Mouse (Mus musculus): ENCODE results near the gene Wdr83os. TPM values are rescaled to one million over a fixed set of nuclear protein-coding genes. Genes with fewer than 3 reads are reported as not detected.

Gene Wdr83os
- polyA plus RNA-seq (2014; fragmentation: Nextera tagmentation; extraction: Ambion mirVana) = 144 and 153 TPM in 2 replicates

DNA sequence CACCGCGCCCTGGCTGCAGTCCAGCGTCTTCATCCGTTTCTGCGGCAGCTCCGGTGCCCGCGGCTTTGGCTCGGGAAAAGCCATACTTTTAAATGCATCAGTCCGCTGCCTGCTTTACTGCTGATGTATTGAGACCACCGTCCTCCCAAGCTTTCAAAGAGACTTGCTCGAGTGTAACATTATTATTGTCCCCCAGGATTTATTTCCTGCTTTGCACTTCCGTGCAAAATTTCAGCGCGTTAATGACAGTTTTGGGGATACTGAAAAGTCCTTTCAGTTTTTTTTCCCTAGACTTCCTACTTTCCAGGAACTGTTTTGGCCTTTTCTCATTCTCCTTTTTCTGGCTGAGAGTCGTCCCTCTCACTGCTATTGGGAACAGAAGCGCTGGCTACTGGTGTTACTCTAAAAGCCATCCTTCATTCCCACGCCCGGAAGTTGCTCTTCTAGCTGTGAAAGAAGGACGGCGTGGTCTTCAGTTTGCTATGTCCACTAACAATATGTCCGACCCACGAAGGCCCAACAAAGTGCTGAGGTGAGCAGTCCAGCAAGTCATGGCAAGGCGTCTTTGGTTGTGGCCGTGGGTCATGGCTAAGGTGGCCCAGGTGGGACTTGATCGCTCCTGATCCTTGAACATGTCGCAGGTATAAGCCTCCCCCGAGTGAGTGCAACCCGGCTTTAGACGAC lies at the start of gene Wdr83os:
Gene Wdr83os (plus strand): TSS at position 209 of the 684 bp plus-strand sequence.
- peaks cover 15% of the 10 kb centered on the region for H3K4me1 ChIP-seq (ENCODE audit: control insufficient read depth, insufficient read depth, low read length)
- WGBS = under 1% methylated on average over 30 of the region's 30 CpGs
- ATAC-seq (ENCODE audit: insufficient number of reproducible peaks, insufficient read depth, low FRiP score, low read depth) = 0 out of 2 replicates have a peak, but pooled peaks have one; percentile 2
- peak within 1 kb of the TSS; percentile 72; the same call in 1 of the 2 replicates for H3K27ac ChIP-seq (ENCODE audit: low read length)
- H3K36me3 ChIP-seq (ENCODE audit: control insufficient read depth, insufficient read depth, low read length) = peaks cover 24% of the 10 kb centered on the region
- H3K4me3 ChIP-seq (ENCODE audit: low read depth, low read length) = peak within 1 kb of the TSS; percentile 82
- H3K27me3 ChIP-seq (ENCODE audit: control insufficient read depth, insufficient read depth, low read length) = no peaks in the 10 kb centered on the region
- H3K9ac ChIP-seq (replicated peaks; ENCODE audit: low read depth, low read length) = peak within 1 kb of the TSS; percentile 81
- peak within 1 kb of the TSS; percentile 96 for H3K4me2 ChIP-seq (replicated peaks; ENCODE audit: low read depth, low read length)
- no peaks in the 10 kb centered on the region for H3K9me3 ChIP-seq (ENCODE audit: control insufficient read depth, low read depth, low read length)

DNA sequence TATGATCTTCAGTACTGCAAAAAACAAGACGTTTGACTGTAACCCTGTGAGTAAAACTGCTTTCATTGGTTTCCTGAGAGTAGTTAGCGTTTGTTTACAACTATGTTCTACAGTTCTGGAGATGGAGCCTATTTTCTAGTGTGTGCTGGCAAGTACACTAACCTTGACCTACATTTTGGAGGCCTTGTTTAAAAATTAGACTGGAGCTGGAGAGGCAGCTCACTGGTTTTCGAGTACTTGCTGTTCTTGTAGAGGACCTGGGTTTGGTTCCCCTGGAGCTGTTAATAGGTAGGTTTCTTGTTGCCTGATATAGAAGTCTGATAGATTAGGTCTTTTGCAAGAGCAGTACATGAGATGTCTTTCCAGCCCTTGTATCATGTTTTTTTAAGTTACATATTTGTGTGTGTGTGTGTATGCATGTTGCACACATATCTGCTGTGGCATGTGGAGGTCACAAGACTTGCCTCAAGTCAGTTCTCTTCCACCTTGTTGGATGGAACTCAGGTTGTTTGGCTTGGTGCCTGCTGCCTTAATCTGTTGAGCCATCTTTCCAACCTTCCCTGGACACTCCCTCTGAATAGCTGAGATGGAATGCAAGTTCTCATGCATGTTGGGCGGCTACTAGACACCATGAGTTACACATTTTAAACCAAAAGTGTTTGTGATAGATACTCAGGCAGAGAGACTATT lies 47.8 kb upstream of the Wdr83os start:
- 78% methylated on average over 4 of the region's 4 CpGs for WGBS
- H3K36me3 ChIP-seq (ENCODE audit: control insufficient read depth, insufficient read depth, low read length) = peaks cover 47% of the 10 kb centered on the region
- no peak for ATAC-seq (ENCODE audit: insufficient number of reproducible peaks, insufficient read depth, low FRiP score, low read depth)
- H3K9me3 ChIP-seq (ENCODE audit: control insufficient read depth, low read depth, low read length) = no peaks in the 10 kb centered on the region
- no peak overlapping the region for H3K4me2 ChIP-seq (replicated peaks; ENCODE audit: low read depth, low read length)
- no peak overlapping the region for H3K9ac ChIP-seq (replicated peaks; ENCODE audit: low read depth, low read length)
- no peak overlapping the region for H3K27ac ChIP-seq (ENCODE audit: low read length)
- no peaks in the 10 kb centered on the region for H3K27me3 ChIP-seq (ENCODE audit: control insufficient read depth, insufficient read depth, low read length)
- no peak overlapping the region for H3K4me3 ChIP-seq (ENCODE audit: low read depth, low read length)
- peaks cover 24% of the 10 kb centered on the region for H3K4me1 ChIP-seq (ENCODE audit: control insufficient read depth, insufficient read depth, low read length)

- H3K4me1 ChIP-seq (ENCODE audit: control insufficient read depth, insufficient read depth, low read length) = peaks cover 18% of the 10 kb centered on the region
- no peak overlapping the region for H3K9ac ChIP-seq (replicated peaks; ENCODE audit: low read depth, low read length)
- WGBS = 54% methylated on average over 1 of the region's 1 CpGs
- no peaks in the 10 kb centered on the region for H3K9me3 ChIP-seq (ENCODE audit: control insufficient read depth, low read depth, low read length)
- H3K27ac ChIP-seq (ENCODE audit: low read length) = no peak overlapping the region
- H3K4me3 ChIP-seq (ENCODE audit: low read depth, low read length) = no peak overlapping the region
- H3K36me3 ChIP-seq (ENCODE audit: control insufficient read depth, insufficient read depth, low read length) = peaks cover 47% of the 10 kb centered on the region
- ATAC-seq (ENCODE audit: insufficient number of reproducible peaks, insufficient read depth, low FRiP score, low read depth) = no peak
- no peaks in the 10 kb centered on the region for H3K27me3 ChIP-seq (ENCODE audit: control insufficient read depth, insufficient read depth, low read length)
- no peak overlapping the region for H3K4me2 ChIP-seq (replicated peaks; ENCODE audit: low read depth, low read length)
Observed at GRCm38 (mm10) chr8:85033867-85034266, 46.7 kb upstream of the Wdr83os start.

DNA sequence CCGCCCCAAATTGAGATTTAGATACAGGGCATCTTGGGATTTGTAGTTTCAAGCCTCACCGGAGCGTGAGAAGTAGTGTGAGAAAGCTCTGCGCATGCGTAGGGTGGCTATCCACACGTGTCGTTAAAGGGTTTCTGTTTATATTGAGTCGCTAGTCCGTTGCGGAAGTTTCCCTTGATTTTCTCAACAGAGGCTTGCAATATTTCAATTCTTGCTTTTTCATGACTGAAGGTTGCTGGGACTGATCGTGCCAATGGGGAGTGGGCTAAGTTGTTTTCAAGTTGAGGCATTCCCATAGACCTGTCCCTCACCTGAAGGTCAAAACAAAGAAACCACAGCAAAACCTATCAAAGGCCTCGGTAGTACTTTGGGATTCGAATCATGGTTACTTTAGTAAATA lies 45.8 kb upstream of the Wdr83os start:
- Histone ChIP-seq H3K9ac (replicated peaks; ENCODE audit: low read depth, low read length) (peak overlapping the region; percentile 22; the same call in 1 of the 2 replicates), H3K9me3 (ENCODE audit: control insufficient read depth, low read depth, low read length) (no peaks in the 10 kb centered on the region), H3K36me3 (ENCODE audit: control insufficient read depth, insufficient read depth, low read length) (peaks cover 39% of the 10 kb centered on the region), H3K27me3 (ENCODE audit: control insufficient read depth, insufficient read depth, low read length) (no peaks in the 10 kb centered on the region), H3K4me3 (ENCODE audit: low read depth, low read length) (peak overlapping the region; percentile 84), H3K27ac (ENCODE audit: low read length) (peak overlapping the region; percentile 22; the same call in 1 of the 2 replicates), H3K4me2 (replicated peaks; ENCODE audit: low read depth, low read length) (peak overlapping the region; percentile 96), H3K4me1 (ENCODE audit: control insufficient read depth, insufficient read depth, low read length) (peaks cover 17% of the 10 kb centered on the region)
- no peak for ATAC-seq (ENCODE audit: insufficient number of reproducible peaks, insufficient read depth, low FRiP score, low read depth)
- WGBS = 1% methylated on average over 13 of the region's 13 CpGs

GRCm38 (mm10) chr8:85035165-85035727 lies 45.3 kb upstream of the Wdr83os start:
- Histone ChIP-seq H3K27me3 (ENCODE audit: control insufficient read depth, insufficient read depth, low read length) (no peaks in the 10 kb centered on the region), H3K27ac (ENCODE audit: low read length) (peak overlapping the region; percentile 99), H3K4me2 (replicated peaks; ENCODE audit: low read depth, low read length) (peak overlapping the region; percentile 96), H3K4me1 (ENCODE audit: control insufficient read depth, insufficient read depth, low read length) (peaks cover 17% of the 10 kb centered on the region), H3K9ac (replicated peaks; ENCODE audit: low read depth, low read length) (peak overlapping the region; percentile 60; the same call in 1 of the 2 replicates), H3K36me3 (ENCODE audit: control insufficient read depth, insufficient read depth, low read length) (peaks cover 38% of the 10 kb centered on the region), H3K9me3 (ENCODE audit: control insufficient read depth, low read depth, low read length) (no peaks in the 10 kb centered on the region), H3K4me3 (ENCODE audit: low read depth, low read length) (peak overlapping the region; percentile 84)
- no peak for ATAC-seq (ENCODE audit: insufficient number of reproducible peaks, insufficient read depth, low FRiP score, low read depth)
- 3% methylated on average over 12 of the region's 12 CpGs for WGBS

DNA sequence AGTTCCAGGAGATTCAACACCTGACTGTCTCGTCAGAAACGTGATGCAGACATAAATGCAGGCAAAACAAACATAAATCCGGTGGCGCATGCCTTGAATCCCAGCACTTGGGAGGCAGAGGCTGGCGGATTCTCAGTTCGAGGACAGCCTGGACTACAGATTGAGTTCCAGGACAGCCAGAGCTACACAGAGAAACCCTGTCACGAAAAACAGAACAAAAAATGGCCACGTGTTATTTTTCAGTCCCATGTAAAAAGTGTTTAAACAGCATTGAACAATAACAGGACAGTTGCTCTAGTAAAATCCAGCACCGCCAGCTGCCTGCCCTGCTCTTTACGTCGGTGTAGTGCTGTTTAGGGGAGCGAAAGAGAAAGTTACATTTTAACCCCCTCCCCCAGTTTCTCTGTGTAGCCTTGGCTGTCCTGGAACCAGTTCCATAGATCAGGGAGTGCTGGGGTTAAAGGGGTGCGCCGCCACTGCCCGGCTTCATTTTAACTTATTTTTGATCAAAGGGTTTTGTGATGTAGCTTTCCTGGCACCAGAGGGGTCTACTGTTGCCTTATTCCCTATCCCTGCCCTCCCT lies 44.7 kb upstream of the Wdr83os start:
- peaks cover 39% of the 10 kb centered on the region for H3K36me3 ChIP-seq (ENCODE audit: control insufficient read depth, insufficient read depth, low read length)
- H3K4me3 ChIP-seq (ENCODE audit: low read depth, low read length) = peak overlapping the region; percentile 84
- no peaks in the 10 kb centered on the region for H3K27me3 ChIP-seq (ENCODE audit: control insufficient read depth, insufficient read depth, low read length)
- WGBS = 1% methylated on average over 15 of the region's 15 CpGs
- H3K27ac ChIP-seq (ENCODE audit: low read length) = peak overlapping the region; percentile 99
- no peaks in the 10 kb centered on the region for H3K9me3 ChIP-seq (ENCODE audit: control insufficient read depth, low read depth, low read length)
- peak overlapping the region; percentile 96 for H3K4me2 ChIP-seq (replicated peaks; ENCODE audit: low read depth, low read length)
- peak overlapping the region; percentile 60 for H3K9ac ChIP-seq (replicated peaks; ENCODE audit: low read depth, low read length)
- ATAC-seq (ENCODE audit: insufficient number of reproducible peaks, insufficient read depth, low FRiP score, low read depth) = peak; percentile 19; the same call in 1 of the 2 replicates
- H3K4me1 ChIP-seq (ENCODE audit: control insufficient read depth, insufficient read depth, low read length) = peaks cover 17% of the 10 kb centered on the region

GRCm38 (mm10) chr8:85036381-85036717 lies 44.2 kb upstream of the Wdr83os start:
- peaks cover 40% of the 10 kb centered on the region for H3K36me3 ChIP-seq (ENCODE audit: control insufficient read depth, insufficient read depth, low read length)
- ATAC-seq (ENCODE audit: insufficient number of reproducible peaks, insufficient read depth, low FRiP score, low read depth) = peak; percentile 21; the same call in 1 of the 2 replicates
- no peaks in the 10 kb centered on the region for H3K9me3 ChIP-seq (ENCODE audit: control insufficient read depth, low read depth, low read length)
- H3K4me1 ChIP-seq (ENCODE audit: control insufficient read depth, insufficient read depth, low read length) = peaks cover 17% of the 10 kb centered on the region
- peak overlapping the region; percentile 96 for H3K4me2 ChIP-seq (replicated peaks; ENCODE audit: low read depth, low read length)
- H3K27ac ChIP-seq (ENCODE audit: low read length) = peak overlapping the region; percentile 99
- H3K27me3 ChIP-seq (ENCODE audit: control insufficient read depth, insufficient read depth, low read length) = no peaks in the 10 kb centered on the region
- H3K9ac ChIP-seq (replicated peaks; ENCODE audit: low read depth, low read length) = peak overlapping the region; percentile 60
- peak overlapping the region; percentile 84 for H3K4me3 ChIP-seq (ENCODE audit: low read depth, low read length)
- WGBS = under 1% methylated on average over 9 of the region's 9 CpGs

GRCm38 (mm10) chr8:85036718-85037365 lies 43.7 kb upstream of the Wdr83os start, which contains the start of gene Tnpo2:
Gene Tnpo2 (plus strand): TSS chr8:85036915.
- Histone ChIP-seq H3K9me3 (ENCODE audit: control insufficient read depth, low read depth, low read length) (no peaks in the 10 kb centered on the region), H3K4me1 (ENCODE audit: control insufficient read depth, insufficient read depth, low read length) (peaks cover 17% of the 10 kb centered on the region), H3K4me3 (ENCODE audit: low read depth, low read length) (peak within 1 kb of the TSS; percentile 84), H3K9ac (replicated peaks; ENCODE audit: low read depth, low read length) (peak within 1 kb of the TSS; percentile 87), H3K27me3 (ENCODE audit: control insufficient read depth, insufficient read depth, low read length) (no peaks in the 10 kb centered on the region), H3K27ac (ENCODE audit: low read length) (peak within 1 kb of the TSS; percentile 99), H3K4me2 (replicated peaks; ENCODE audit: low read depth, low read length) (peak within 1 kb of the TSS; percentile 96), H3K36me3 (ENCODE audit: control insufficient read depth, insufficient read depth, low read length) (peaks cover 36% of the 10 kb centered on the region)
- WGBS = under 1% methylated on average over 59 of the region's 59 CpGs
- ATAC-seq (ENCODE audit: insufficient number of reproducible peaks, insufficient read depth, low FRiP score, low read depth) = peak; percentile 92
